Mouse (Mus musculus) heart, adult 2 months (tissue): ENCODE results near the gene Atp1b1. TPM values are rescaled to one million over a fixed set of nuclear protein-coding genes. Genes with fewer than 3 reads are reported as not detected.

Experiments used
- DNase-seq, 2 experiments: peaks; one replicate each; pipeline ENCODE4 v3.0.0; 2021
- H3K27ac ChIP-seq: fragments of 200-600 bp; 2 replicates; pipeline ENCODE4 v1.8.1; 2022
- H3K27me3 ChIP-seq: fragments of 200-500 bp; 2 replicates; pipeline ENCODE4 v1.6.1; 2012; ENCODE audit warnings: mild to moderate bottlenecking, low read length, inconsistent platforms, mixed read lengths; ENCODE audit not compliant: control insufficient read depth, insufficient read depth
- H3K36me3 ChIP-seq: fragments of 200-500 bp; 2 replicates; pipeline ENCODE4 v1.6.1; 2012; ENCODE audit warnings: low read length, inconsistent platforms; ENCODE audit not compliant: control insufficient read depth, insufficient read depth
- H3K4me1 ChIP-seq: fragments of 200-500 bp; 2 replicates; pipeline ENCODE4 v1.6.1; 2011; ENCODE audit warnings: low read length; ENCODE audit not compliant: control insufficient read depth, insufficient read depth
- H3K4me3 ChIP-seq: fragments of 200-600 bp; 2 replicates; pipeline ENCODE4 v1.8.1; 2022
- H3K79me2 ChIP-seq: fragments of 200-500 bp; replicated peaks from 2 replicates; pipeline ENCODE4 v1.6.1; 2012; ENCODE audit warnings: mild to moderate bottlenecking, inconsistent platforms, low read length, moderate library complexity, mixed read lengths; ENCODE audit not compliant: control insufficient read depth, insufficient read depth
- H3K9ac ChIP-seq: fragments of 200-500 bp; 2 replicates; pipeline ENCODE4 v1.6.1; 2012; ENCODE audit warnings: low read depth, mild to moderate bottlenecking, control low read depth, inconsistent platforms, low read length, mixed read lengths
- CTCF ChIP-seq: fragments of 200-600 bp; IDR thresholded peaks from 2 replicates; pipeline ENCODE4 v1.8.1; 2022; ENCODE audit warnings: antibody characterized with exemption, mild to moderate bottlenecking, moderate library complexity
- EP300 ChIP-seq: fragments of 200-500 bp; IDR thresholded peaks from 2 replicates; pipeline ENCODE4 v1.6.1; 2011; ENCODE audit warnings: low read depth, low read length, control low read depth; ENCODE audit not compliant: insufficient read depth
- POLR2A ChIP-seq: fragments of 200-500 bp; IDR thresholded peaks from 2 replicates; pipeline ENCODE4 v1.6.1; 2011; ENCODE audit warnings: mild to moderate bottlenecking, low read depth, low read length, control low read depth; ENCODE audit not compliant: insufficient read depth
- WGBS: fragments of 180-500 bp; shearing (Covaris S2); methylation state at CpG from one replicate; pipeline ENCODE4 v1.1.7; 2018; 5-methylcytosine and 5-hydroxymethylcytosine counted together
- intact Hi-C: fragments of 180-260 bp; cut with DNase I; formaldehyde crosslinking; loops from one replicate; pipeline ENCODE4 v1.15.1; 2025
- polyA plus RNA-seq: library from polyadenylated mRNA; depleted of rRNA; stranded (reverse); fragments of >200 nt; gene quantifications from 2 replicates; pipeline ENCODE4 v1.2.3, GENCODE M21; 2012
- total RNA-seq, 2 experiments: library from RNA; stranded (reverse); gene quantifications; 2 replicates each; pipeline ENCODE4 v1.2.3; 2021

Gene Atp1b1
- total and polyA plus RNA-seq, 3 experiments: 136 to 391 (median 328) TPM

DNA sequence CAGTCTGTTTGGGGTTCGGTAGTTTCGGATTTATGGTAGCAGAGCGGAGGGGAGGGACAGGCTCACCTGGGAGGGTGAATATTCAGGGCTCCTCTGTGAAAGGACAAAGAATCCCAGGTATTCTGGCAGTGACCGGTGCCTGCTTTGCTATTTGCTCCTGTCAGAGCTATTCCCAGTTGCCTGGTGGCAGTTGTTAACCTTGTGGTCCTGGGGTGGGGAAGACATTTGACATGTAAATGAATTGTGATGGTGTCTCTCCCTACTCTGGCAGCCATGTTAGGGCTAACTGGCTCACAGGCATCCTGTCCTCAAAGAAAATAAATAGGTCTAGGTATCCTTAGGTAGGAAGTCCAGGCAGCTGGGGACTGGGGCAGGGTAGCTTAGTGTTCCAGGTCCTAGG, 36.1 kb upstream of the Atp1b1 start:
- DNase-seq: no peak
- intact Hi-C loops: no loop called here
- H3K27me3 ChIP-seq: no peaks in the 10 kb centered on the region
- TF ChIP-seq CTCF: no peak
- no peak for TF ChIP-seq EP300
- H3K36me3 ChIP-seq: no peaks in the 10 kb centered on the region
- H3K4me1 ChIP-seq: peaks cover 1% of the 10 kb centered on the region; the same call in 1 of the 2 replicates
- H3K79me2 ChIP-seq: no peaks in the 10 kb centered on the region
- H3K27ac ChIP-seq: no peak overlapping the region
- WGBS: 50% methylated on average over 4 of the region's 4 CpGs
- H3K9ac ChIP-seq: no peak overlapping the region
- H3K4me3 ChIP-seq: no peak overlapping the region

DNA sequence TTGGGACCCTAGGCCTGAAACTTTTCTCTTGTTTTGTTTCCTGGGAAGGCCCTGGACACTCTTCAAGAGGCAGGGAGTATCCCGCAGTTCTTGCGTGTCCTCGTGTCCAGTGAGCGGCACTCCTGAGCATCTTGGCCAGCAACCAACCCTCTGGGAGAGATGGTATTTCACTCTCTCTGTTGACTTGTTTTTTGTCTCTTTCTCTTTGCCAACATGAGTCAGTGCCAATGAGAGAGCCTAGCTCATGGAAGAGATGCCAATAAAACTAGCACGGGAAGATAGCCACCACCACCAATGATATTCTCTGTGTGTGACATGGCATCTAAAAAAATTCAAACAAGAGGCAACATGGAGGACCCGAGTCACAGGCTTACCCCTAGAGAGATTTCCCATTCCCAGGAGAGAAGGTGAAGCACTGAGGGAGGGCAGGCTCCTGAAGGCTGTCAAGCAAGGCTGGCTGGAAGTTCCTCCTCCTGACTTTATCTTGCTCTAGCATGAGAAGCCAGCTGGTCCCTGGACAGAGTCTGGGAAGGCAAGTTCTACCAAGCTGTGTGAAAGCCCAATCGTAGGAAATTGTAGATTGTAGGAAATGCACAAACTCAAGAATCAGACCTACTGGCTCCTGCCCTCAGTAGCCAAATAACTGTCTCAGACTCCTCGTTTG, 35.0 kb upstream of the Atp1b1 start:
- H3K4me3 ChIP-seq: no peak overlapping the region
- peak; percentile 38 to 56 for DNase-seq
- WGBS: 33% methylated on average over 8 of the region's 8 CpGs
- no peak overlapping the region for H3K9ac ChIP-seq
- peak; percentile 26 for TF ChIP-seq CTCF
- TF ChIP-seq POLR2A: no peak
- TF ChIP-seq EP300: no peak
- no peaks in the 10 kb centered on the region for H3K27me3 ChIP-seq
- intact Hi-C loops: no loop called here
- H3K27ac ChIP-seq: no peak overlapping the region; the same call in 1 of the 2 replicates
- H3K4me1 ChIP-seq: peaks cover 1% of the 10 kb centered on the region; the same call in 1 of the 2 replicates
- no peaks in the 10 kb centered on the region for H3K79me2 ChIP-seq
- H3K36me3 ChIP-seq: no peaks in the 10 kb centered on the region

DNA sequence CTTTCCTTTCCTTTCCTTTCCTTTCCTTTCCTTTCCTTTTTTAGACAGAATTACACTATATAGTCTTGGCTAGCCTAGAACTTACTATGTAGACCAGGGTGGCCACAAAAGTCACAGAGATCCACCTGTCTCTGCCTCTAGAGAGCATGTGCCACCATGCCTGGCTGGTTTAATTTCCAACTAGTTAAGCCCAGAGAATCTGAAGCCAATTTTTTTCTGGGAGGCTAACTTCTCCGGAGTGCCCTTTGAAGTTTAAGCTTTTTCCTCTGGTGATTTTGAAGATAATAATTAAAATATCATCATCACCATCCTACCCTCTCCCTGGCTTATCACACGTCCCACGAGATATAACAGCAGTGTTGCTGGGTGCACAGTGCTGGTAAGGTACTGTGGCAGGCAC, 34.3 kb upstream of the Atp1b1 start:
- intact Hi-C loops: no loop called here
- H3K79me2 ChIP-seq: no peaks in the 10 kb centered on the region
- H3K4me1 ChIP-seq: peaks cover 1% of the 10 kb centered on the region; the same call in 1 of the 2 replicates
- no peak overlapping the region for H3K9ac ChIP-seq
- H3K36me3 ChIP-seq: no peaks in the 10 kb centered on the region
- H3K27ac ChIP-seq: no peak overlapping the region
- DNase-seq: no peak
- no peak for TF ChIP-seq CTCF
- no peak for TF ChIP-seq EP300
- no peak for TF ChIP-seq POLR2A
- H3K4me3 ChIP-seq: no peak overlapping the region
- H3K27me3 ChIP-seq: no peaks in the 10 kb centered on the region
- 87% methylated on average over 3 of the region's 3 CpGs for WGBS

DNA sequence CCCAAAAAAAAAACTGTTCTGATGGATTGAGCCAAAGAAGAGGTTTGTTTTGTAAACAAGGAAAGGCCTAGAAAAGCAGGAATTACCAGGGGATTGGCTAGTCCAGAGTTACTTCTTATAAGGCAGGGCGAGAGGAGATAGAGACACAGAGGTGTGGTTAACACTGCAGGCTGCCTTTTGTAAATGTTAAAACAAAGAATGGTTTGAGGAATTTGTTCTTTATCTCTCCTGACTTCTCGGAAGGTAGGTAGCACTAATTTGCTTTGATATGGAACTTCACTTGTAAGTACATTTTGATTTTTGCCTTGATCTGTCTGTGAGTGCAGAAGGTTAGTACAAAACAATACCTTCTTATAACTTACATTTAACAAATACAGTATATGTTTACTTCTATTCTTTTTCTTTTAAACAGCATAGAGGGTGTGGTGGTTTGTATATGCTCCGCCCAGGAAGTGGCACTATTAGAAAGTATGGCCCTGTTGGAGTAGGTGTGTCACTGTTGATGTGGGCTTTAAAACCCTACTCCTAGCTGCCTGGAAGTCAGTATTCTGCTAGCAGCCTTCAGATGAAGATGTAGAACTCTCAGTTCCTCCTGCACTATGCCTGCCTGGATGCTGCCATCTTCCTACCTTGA, 31.9 kb upstream of the Atp1b1 start:
- TF ChIP-seq EP300 (no peak), POLR2A (no peak), CTCF (no peak)
- intact Hi-C loops: no loop called here
- no peak overlapping the region for H3K4me3 ChIP-seq
- H3K4me1 ChIP-seq: peaks cover 1% of the 10 kb centered on the region; the same call in 1 of the 2 replicates
- no peak for DNase-seq
- H3K27me3 ChIP-seq: no peaks in the 10 kb centered on the region
- H3K79me2 ChIP-seq: no peaks in the 10 kb centered on the region
- WGBS: 89% methylated on average over 3 of the region's 3 CpGs
- no peaks in the 10 kb centered on the region for H3K36me3 ChIP-seq
- H3K27ac ChIP-seq: no peak overlapping the region
- H3K9ac ChIP-seq: no peak overlapping the region

DNA sequence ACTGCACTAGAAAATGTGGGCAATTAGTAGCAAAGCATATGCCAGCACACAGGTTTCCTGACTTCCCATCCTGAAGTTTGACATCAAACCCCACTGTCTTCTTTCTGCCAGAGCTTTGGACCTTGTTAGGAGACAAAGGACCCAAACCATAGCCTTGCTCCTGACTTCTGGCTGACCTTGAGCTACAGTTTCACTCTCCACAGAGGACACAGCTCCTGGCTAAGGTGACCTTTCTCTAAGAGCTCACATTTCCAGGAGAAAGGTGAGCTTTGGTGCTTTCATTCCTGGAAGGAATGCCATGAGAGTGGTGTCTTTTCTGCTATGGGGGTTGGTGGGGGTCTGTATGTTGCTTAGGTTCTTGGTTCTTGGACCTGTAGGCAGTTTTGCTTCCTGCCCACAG, 25.6 kb upstream of the Atp1b1 start:
- H3K9ac ChIP-seq: no peak overlapping the region

DNA sequence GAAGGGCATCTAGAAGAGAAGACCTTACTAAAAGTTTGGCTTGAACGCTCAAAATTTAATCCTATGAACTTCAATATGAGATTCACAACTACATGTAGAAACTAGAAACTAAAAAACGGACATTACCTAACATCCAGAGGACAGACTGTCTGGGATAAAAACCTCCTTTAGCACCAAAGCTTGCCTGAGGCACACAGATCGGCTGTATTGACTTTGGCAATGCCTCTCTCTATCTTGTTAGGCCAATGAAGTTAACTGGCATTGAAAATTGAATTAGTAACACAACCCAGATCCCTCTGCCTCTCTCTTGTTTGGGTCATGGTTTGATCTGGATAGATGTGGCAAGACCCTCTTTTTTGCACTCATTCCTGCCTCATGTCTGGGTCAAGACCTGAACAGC, 24.7 kb upstream of the Atp1b1 start:
- WGBS: 72% methylated on average over 3 of the region's 3 CpGs
- Histone ChIP-seq H3K9ac (no peak overlapping the region), H3K27ac (no peak overlapping the region), H3K4me1 (no peaks in the 10 kb centered on the region), H3K36me3 (no peaks in the 10 kb centered on the region), H3K79me2 (no peaks in the 10 kb centered on the region), H3K4me3 (no peak overlapping the region), H3K27me3 (no peaks in the 10 kb centered on the region)
- TF ChIP-seq POLR2A (no peak), CTCF (no peak), EP300 (no peak)
- DNase-seq: no peak
- intact Hi-C loops: no loop called here

More for the DNA sequence above, 25.6 kb upstream of the Atp1b1 start:
- no peak for DNase-seq
- no peaks in the 10 kb centered on the region for H3K27me3 ChIP-seq
- H3K4me1 ChIP-seq: no peaks in the 10 kb centered on the region
- TF ChIP-seq POLR2A (no peak), EP300 (no peak), CTCF (no peak)
- H3K36me3 ChIP-seq: no peaks in the 10 kb centered on the region
- intact Hi-C loops: no loop called here
- H3K4me3 ChIP-seq: no peak overlapping the region
- H3K27ac ChIP-seq: no peak overlapping the region
- H3K79me2 ChIP-seq: no peaks in the 10 kb centered on the region
